ENCODE assay signal across 8 mouse cellular contexts in genomic region chr14:40967598-40967900, GRCm38 (mm10). TPM values are rescaled to one million over a fixed set of nuclear protein-coding genes. Genes with fewer than 3 reads are reported as not detected.
DNase-seq lines count a peak whose midpoint lies in the region; ATAC-seq and TF ChIP-seq lines count a peak whose summit lies in the region.

No protein-coding gene starts in this region.

- H3K4me1 ChIP-seq in embryonic facial prominence, embryonic 12.5 days, result peaks cover 21% of the 10 kb centered on the region
- peaks cover 15% of the 10 kb centered on the region for H3K4me1 ChIP-seq in hindbrain, postnatal 0 days (ENCODE audit: insufficient read depth, low read length)
- H3K4me1 ChIP-seq in neural tube, embryonic 12.5 days, result peaks cover 26% of the 10 kb centered on the region

- H3K27me3 ChIP-seq in embryonic facial prominence, embryonic 12.5 days, result no peaks in the 10 kb centered on the region
- H3K27me3 ChIP-seq in hindbrain, postnatal 0 days (ENCODE audit: insufficient read depth, low read length), result no peaks in the 10 kb centered on the region; the same call in 1 of the 2 replicates
- H3K27me3 ChIP-seq in neural tube, embryonic 12.5 days (replicated peaks), result no peaks in the 10 kb centered on the region

- peak overlapping the region; percentile 86 for H3K4me2 ChIP-seq in embryonic facial prominence, embryonic 12.5 days (replicated peaks)
- peak overlapping the region; percentile 76 for H3K4me2 ChIP-seq in hindbrain, postnatal 0 days (ENCODE audit: low read depth, low read length)
- peak overlapping the region; percentile 92 for H3K4me2 ChIP-seq in neural tube, embryonic 12.5 days (replicated peaks)

- no peak for DNase-seq in layer of hippocampus, adult 2 months (ENCODE audit: low spot score in 2 of 2)
- no peak for DNase-seq in layer of hippocampus, postnatal 25 days (ENCODE audit: extremely low spot score in 1 of 2, low spot score in 1 of 2)
- DNase-seq in hindbrain, postnatal 0 days (ENCODE audit: low spot score), result no peak
- DNase-seq in thymus, postnatal 36 days, result no peak
- no peak for DNase-seq in MN1 (ENCODE audit: low spot score)

- TF ChIP-seq CTCF in layer of hippocampus, adult 2 months (conservative IDR thresholded peaks at IDR 0.05), result no peak
- TF ChIP-seq CTCF in hindbrain, postnatal 0 days (IDR thresholded peaks at IDR 0.05; ENCODE audit: low read depth), result no peak

- WGBS in embryonic facial prominence, embryonic 12.5 days, result 3% methylated on average over 6 of the region's 6 CpGs
- 4% methylated on average over 6 of the region's 6 CpGs for WGBS in hindbrain, postnatal 0 days
- WGBS in neural tube, embryonic 12.5 days, result 2% methylated on average over 6 of the region's 6 CpGs

- H3K4me3 ChIP-seq in layer of hippocampus, adult 2 months, result peak overlapping the region; percentile 100
- H3K4me3 ChIP-seq in embryonic facial prominence, embryonic 12.5 days, result peak overlapping the region; percentile 83
- H3K4me3 ChIP-seq in hindbrain, postnatal 0 days (ENCODE audit: low read length), result peak overlapping the region; percentile 97
- peak overlapping the region; percentile 87 for H3K4me3 ChIP-seq in neural tube, embryonic 12.5 days

- H3K9ac ChIP-seq in embryonic facial prominence, embryonic 12.5 days, result peak overlapping the region; percentile 52; the same call in 1 of the 2 replicates
- H3K9ac ChIP-seq in hindbrain, postnatal 0 days (replicated peaks; ENCODE audit: low read length), result peak overlapping the region; percentile 91
- H3K9ac ChIP-seq in neural tube, embryonic 12.5 days, result peak overlapping the region; percentile 65

- H3K9me3 ChIP-seq in embryonic facial prominence, embryonic 12.5 days, result no peaks in the 10 kb centered on the region
- H3K9me3 ChIP-seq in hindbrain, postnatal 0 days (ENCODE audit: low read length), result no peaks in the 10 kb centered on the region
- H3K9me3 ChIP-seq in neural tube, embryonic 12.5 days, result no peaks in the 10 kb centered on the region

- no peak for ATAC-seq in embryonic facial prominence, embryonic 12.5 days (ENCODE audit: insufficient number of reproducible peaks, insufficient read depth, low FRiP score, low TSS enrichment)
- no peak for ATAC-seq in hindbrain, postnatal 0 days
- peak; percentile 10 for ATAC-seq in neural tube, embryonic 12.5 days (ENCODE audit: low FRiP score, low read depth)
- no peak for ATAC-seq in CD4-positive, CD25-positive, alpha-beta regulatory T cell, adult 4 months

- peak overlapping the region; percentile 83 for H3K27ac ChIP-seq in layer of hippocampus, adult 2 months
- peak overlapping the region; percentile 67 for H3K27ac ChIP-seq in embryonic facial prominence, embryonic 12.5 days
- H3K27ac ChIP-seq in hindbrain, postnatal 0 days, result peak overlapping the region; percentile 86
- H3K27ac ChIP-seq in neural tube, embryonic 12.5 days, result peak overlapping the region; percentile 53; the same call in 1 of the 2 replicates

- H3K36me3 ChIP-seq in embryonic facial prominence, embryonic 12.5 days, result no peaks in the 10 kb centered on the region
- H3K36me3 ChIP-seq in hindbrain, postnatal 0 days (ENCODE audit: insufficient read depth, low read length), result no peaks in the 10 kb centered on the region
- no peaks in the 10 kb centered on the region for H3K36me3 ChIP-seq in neural tube, embryonic 12.5 days

RNA-seq across cellular contexts. Expression of gene Tspan14, which starts 0.9 kb away (rescaled TPM):
- total RNA-seq in layer of hippocampus, adult 2 months (2021), result 10 to 100 TPM; 27.0 to 30.0 TPM
- 10 to 100 TPM; 40.9 to 41.0 TPM for total RNA-seq in layer of hippocampus, postnatal 25 days (2021)
- polyA plus RNA-seq in embryonic facial prominence, embryonic 12.5 days (2016; fragmentation: Nextera tagmentation; extraction: Ambion mirVana), result 87.6 and 89.7 TPM in 2 replicates
- 38.2 and 39.2 TPM in 2 replicates for total RNA-seq in hindbrain, postnatal 0 days (2014; rRNA removed)
- 30.4 and 35.2 TPM in 2 replicates for polyA plus RNA-seq in hindbrain, postnatal 0 days (2015; fragmentation: Nextera tagmentation; extraction: Ambion mirVana)
- 99.6 and 99.7 TPM in 2 replicates for polyA plus RNA-seq in neural tube, embryonic 12.5 days (2016; fragmentation: Nextera tagmentation; extraction: Ambion mirVana)
- 10 to 100 TPM; 62.4 to 88.4 TPM for polyA plus RNA-seq in CD4-positive, CD25-positive, alpha-beta regulatory T cell, adult 4 months (2017; shearing (Covaris generic))

RNA-seq across cellular contexts. Expression of gene Fam213a, which starts 46.0 kb away (rescaled TPM):
- total RNA-seq in layer of hippocampus, adult 2 months (2021), result 100 to 1,000 TPM; 154 to 159 TPM
- 100 to 1,000 TPM; 160 to 181 TPM for total RNA-seq in layer of hippocampus, postnatal 25 days (2021)
- polyA plus RNA-seq in embryonic facial prominence, embryonic 12.5 days (2016; fragmentation: Nextera tagmentation; extraction: Ambion mirVana), result 57.1 and 57.7 TPM in 2 replicates
- 35.1 and 35.3 TPM in 2 replicates for total RNA-seq in hindbrain, postnatal 0 days (2014; rRNA removed)
- 109 and 118 TPM in 2 replicates for polyA plus RNA-seq in hindbrain, postnatal 0 days (2015; fragmentation: Nextera tagmentation; extraction: Ambion mirVana)
- polyA plus RNA-seq in neural tube, embryonic 12.5 days (2016; fragmentation: Nextera tagmentation; extraction: Ambion mirVana), result 56.4 and 59.2 TPM in 2 replicates
- 10 to 100 TPM; 12.4 to 13.4 TPM for polyA plus RNA-seq in CD4-positive, CD25-positive, alpha-beta regulatory T cell, adult 4 months (2017; shearing (Covaris generic))
